Mouse (Mus musculus) ES-CJ7 (cell line): ENCODE results near the gene Vil1.
A peak's percentile ranks its signal among the peaks of the same experiment; 100 is the strongest.

Experiments used
- DNase-seq: peaks from one replicate; pipeline ENCODE4 v3.0.0; 2011; ENCODE audit warnings: low read depth, low spot score

Gene Vil1

DNA sequence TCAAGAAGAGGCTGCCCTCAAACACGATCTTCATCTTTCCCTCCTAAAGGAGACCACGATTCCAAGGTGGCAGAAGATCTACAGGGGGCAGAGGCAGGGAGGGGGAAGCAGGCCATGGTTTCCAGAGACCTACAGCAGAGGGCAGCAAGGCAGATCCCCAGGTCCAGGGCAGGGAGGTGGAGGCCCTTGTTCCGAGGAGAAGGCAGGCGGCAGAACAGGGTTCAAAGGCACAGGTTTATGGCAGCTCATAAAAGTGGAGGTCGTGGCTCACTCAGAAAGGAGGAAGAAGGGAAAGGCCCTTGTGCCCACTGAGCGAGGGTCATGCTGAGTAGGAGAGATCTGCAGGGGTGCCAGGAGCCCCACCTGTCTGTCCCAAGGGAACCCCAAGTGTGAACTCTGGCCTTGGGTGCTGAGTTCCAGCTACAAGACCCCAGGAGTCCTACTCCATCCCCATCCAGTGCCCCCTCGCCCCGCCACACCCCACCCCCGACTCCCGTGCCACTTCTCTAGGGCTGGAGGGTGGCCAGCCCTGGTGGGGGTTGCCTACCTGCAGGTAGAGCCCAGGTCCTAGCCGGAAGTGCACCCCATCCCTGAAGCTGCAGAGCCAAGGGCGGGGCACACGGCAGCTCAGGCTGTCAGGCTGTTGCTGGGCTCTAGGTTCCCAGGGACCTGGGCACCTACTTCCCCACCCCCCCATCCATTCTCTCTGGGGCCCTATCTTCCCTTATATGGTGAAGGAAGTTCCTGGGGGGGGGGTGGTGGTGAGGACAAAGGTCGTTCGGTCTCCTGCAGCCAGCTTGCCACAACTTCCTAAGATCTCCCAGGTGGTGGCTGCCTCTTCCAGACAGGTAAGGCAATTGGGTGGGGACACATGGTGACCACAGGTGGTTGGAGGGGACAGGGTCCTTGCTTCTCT is at the start of gene Vil1:
Gene Vil1, plus strand, starts transcription at position 788 of the 916 bp plus-strand sequence.
- no peak for DNase-seq

DNA sequence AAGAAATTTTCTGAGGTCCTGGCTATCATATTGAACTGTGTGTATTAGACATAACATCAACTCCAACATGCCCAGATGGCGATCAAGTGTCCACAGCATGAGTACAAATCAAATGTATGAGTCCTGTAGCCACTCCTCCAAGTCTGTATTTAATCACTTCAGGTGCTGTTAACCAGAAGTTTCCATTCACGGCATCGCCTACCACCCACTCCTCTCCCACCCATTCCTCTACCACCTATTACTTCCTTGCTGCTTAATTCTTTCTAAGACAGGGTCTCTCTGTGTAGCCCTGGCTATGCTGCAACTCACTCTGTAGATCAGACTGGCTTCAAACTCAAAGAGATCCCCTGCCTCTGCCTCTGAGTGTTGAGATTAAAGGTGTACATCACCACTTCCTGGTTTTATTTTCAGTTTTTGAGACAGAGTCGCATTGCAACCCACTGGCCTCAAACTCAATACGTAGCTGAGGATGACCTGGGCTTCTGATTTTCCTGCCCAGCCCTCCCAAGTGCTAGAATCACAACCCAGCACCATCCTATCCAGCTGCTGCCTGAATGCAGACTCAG is 49.1 kb upstream of the Vil1 start:
- no peak for DNase-seq

DNA sequence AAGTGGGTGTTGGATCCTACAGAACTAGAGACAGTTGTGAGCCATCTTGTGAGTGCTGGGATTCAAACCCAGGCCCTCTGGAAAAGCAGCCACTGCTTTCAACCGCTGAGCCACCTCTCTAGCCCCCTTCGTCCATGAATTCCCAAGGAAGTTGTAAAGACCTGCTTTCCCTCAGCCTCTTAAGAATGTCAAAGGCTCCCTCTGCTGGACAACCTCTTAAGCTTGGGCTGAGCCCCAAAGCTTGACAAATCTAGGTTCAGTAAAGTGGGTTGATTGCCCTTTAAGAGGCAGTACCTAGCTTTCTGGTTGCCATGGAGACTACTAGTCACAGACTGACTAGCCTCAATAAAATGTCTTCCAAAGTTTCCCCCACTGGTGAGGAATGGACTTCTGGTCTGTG is 47.4 kb upstream of the Vil1 start, which contains the start of gene Catip:
Gene Catip, plus strand, starts transcription at position 297 of the 400 bp plus-strand sequence.
- DNase-seq, result peak; percentile 99

DNA sequence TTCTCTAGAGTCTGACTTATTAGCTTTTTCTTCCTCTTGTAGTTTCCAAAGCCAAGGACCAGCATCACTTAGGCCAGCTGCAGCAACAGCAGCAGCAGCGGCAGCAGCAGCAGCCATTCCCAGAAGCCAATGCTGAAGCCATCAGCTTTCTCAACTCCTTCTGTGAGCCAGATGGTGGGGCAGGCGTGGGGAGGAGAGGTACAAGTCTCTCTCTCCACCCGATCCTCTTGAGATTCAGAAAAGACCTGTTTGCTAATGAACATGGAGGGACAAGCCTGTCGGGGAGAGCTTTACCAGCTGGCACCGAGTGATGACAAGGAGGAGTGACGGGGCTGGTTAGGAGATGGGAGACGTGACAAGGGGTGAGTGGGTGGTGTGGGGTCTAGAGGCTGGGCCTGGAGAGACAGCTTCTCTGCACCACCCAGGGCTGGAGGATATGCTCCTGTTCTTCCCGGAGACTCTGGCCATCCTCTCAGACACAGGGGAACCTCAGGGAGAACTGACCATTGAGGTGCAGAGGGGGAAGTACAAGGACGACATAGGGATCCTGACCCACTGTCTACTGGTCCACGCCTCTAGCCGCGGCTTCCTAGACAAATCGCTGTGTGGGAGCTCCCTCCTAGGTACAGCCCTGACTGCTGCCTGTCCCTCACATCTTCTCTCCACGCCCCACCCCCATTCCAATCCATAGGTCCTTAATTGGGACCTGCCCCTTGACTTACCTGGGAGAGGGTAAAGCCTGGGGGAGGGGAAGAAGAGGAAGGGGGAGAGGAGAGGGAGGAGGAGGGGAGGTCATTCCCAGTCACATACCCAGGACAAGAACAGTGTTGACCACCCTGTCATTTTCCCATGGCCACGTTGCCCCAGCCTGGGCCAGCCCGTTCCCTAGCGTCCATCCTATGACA is 46.6 kb upstream of the Vil1 start:
- peak; percentile 50 for DNase-seq

DNA sequence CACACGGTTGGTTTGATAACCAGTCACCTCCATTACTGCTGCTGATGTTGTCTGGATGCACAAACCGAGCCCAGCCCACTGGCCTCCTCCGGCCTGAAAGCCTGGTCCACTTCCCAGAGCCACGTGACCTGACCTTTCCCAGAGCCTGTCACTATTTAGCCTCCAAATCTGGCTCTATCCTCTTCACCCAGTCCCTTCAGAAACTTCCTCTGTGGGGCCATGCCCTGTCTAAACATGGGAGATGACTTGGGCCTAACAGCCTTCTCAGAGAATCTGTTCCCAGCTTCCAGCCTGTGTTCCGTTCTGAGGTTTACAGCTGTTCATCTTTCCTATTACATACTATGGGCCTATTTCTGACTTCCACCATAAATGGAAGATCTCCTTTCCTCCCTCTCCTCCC is 45.7 kb upstream of the Vil1 start:
- no peak for DNase-seq

DNA sequence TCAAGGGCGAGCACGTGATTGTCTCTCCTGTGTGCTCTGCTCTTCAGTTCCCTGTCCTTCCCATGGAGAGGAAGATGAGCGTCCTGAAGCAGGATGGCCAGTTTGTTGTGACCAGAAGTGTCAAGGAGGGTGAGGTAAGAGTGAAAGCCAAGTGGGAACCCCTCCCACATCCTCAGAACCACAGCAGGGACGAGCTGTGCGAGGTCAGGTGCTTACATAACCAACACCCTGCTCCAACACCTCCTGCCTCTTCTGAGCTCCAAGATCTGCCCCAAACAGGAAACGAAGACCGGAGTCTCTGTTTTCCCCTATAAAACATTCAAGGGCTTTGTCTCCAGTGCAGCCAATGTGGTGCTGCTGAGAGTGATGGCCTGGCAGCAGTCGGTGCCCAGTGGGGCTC is 44.9 kb upstream of the Vil1 start:
- DNase-seq, result peak; percentile 57

DNA sequence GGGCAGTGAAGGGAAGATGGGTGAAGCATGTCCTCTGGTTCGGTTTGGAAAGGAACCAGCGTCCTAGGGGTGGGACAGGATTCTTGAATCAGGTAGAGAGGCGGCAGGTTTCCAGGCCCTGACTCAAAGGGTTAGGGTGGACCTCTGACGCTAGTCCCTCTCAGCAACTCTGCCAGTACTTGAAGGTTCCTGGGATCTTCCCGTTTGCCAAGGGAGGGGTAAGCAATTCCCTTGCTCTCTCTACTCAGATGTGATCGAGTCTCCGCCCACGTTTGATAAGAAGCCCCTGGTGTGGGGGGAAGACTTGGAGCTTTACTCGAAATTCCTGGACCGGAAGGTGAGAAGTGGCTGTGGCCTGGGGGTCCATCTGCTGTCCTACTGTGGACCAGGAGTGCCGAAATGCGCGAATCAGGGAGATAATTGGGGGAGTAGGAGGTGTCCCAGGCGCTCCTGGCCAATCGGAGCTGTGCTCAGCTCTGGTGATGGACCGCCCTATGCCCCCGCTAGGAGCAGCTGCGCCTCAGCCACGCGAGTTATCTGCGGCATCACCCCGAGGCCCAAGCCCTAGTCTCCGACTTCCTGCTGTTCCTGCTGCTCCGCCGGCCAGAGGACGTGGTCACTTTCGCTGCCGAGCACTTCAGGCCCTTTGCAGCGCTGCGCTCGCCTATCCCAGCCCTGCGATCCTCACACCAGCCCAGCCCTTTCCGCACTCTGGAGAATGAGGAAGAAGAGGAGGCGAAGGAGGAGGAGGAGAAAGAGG is 41.1 kb upstream of the Vil1 start:
- peak; percentile 66 for DNase-seq

DNA sequence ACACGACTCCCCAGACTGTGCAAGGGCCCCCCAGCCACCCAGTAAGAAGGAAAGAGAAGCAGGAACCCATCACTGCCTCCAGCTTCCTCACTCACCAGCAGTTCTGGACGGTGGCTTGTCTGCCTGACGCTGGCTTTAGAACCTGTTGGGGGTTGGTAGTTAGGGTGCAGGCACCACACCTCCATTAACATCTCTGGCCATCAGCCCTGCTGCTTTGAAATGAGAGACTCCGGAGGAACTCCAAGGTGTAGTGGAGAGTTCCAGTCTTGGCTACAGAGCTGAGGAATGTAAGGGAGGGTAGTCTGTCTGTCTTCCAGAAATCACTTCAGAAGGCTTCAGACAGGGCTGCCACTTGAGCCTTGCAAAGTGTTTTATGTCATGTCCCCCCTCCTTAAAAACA is 39.1 kb upstream of the Vil1 start:
- peak; percentile 71 for DNase-seq

DNA sequence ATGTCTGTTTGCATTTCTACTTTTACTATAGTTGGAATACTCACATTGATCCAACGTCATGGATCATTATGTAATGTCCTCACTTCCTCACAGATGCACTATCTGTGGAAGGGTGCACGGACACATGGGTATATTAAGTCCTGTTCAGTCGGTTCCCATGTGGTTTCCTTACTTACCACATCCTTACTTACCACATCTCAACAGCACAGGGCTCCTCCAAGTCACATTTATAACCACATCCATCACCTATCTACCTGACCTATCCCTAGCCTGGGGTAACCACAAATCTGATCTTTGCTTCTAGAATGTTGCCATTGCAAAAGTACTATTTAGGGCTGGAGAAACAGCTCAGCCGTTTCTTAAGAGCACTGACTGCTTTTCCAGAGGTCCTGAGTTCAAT is 35.8 kb upstream of the Vil1 start:
- DNase-seq, result no peak

DNA sequence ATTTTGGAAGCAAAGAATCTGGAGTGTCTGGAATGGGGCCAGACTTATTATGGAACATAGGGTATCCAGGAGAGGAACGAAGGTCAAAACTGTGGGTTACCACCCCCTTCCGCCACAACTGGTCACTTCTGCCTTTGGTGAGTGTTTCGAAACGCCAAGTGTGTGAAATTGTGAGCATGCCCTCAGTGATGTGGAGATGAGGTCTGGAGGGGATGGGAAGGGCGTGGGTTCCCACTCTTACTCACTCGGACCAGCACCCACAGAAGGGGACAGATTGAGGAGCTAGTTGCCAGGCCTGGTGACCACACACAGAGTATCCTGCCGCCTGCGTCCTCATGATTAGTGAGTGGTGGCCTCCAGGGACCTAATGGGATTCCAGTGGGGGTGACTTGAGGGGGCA is 34.2 kb upstream of the Vil1 start, which contains the start of gene Slc11a1:
Gene Slc11a1, plus strand, starts transcription at position 216 of the 400 bp plus-strand sequence.
- DNase-seq, result no peak

DNA sequence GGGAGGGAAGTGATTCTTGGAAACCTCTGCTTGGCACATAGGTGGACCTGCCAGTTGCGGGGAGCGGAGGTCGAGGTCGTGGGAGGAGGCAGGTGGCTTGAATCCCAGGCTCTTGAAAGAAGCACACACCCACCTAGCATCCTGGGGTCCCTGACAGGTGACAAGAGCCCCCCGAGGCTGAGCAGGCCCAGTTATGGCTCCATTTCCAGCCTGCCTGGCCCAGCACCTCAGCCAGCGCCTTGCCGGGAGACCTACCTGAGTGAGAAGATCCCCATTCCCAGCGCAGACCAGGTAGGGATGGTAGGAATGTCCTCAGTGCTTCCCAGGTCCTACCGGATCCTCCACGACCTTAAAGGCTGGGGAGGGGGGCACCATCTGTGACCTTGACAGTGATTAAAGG is 33.6 kb upstream of the Vil1 start:
- no peak for DNase-seq

DNA sequence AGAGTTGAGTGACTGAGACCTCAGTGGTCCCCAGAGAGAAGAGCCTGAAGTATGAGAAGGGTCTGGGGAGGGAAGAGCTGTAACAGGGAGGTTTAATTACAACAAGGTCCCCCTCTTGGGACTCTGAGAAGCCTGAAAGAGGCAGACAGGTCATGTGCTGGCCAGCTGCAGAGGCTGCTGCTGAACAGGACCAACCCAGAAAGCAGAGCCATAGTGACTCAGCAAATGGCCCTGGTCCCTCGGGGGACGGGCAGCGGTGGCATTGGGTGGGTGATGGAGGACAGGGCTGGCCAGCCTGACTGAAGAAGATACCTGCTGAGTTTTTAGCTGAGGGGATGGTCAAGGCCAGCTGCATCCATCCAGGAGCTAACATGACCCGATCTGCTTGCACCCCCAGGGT is 32.8 kb upstream of the Vil1 start:
- DNase-seq, result no peak

DNA sequence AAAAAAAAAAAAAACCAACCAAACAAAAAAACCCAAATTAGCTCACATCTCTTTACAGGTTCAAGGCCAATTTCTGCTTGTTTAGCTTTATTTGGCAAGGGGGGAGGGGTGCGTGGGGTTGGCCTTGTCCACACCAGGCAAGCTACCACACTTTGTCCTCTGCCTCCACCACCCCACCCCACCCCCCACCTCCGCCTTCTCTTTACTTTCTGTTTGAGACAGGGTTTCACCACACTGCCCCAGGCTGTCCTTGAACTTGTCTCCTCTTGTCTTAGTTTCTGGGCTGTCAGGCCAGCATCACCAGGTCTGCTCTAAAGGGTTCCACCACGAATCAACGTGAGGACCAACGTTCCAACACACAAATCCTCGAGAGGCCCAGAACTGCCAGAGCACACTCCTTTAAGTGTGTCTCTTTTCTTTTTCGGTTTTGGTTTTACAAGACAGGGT is 30.1 kb upstream of the Vil1 start:
- peak; percentile 58 for DNase-seq

DNA sequence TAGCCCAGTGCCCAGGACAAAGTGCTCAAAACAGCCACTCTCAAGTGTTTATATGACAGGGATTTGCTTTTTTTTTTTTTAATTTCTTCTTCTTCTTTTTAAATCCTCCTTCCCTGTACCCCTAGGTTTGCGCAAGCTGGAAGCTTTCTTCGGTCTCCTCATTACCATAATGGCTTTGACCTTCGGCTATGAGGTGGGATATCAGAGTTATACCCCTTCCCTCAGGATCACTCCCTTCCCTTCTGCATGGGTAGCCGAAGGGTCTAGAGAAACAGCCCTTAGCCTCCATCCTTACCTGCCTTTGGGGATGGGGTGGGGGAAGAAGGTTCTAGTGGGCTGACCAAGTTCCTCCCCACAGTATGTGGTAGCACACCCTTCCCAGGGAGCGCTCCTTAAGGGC is 28.7 kb upstream of the Vil1 start:
- no peak for DNase-seq

DNA sequence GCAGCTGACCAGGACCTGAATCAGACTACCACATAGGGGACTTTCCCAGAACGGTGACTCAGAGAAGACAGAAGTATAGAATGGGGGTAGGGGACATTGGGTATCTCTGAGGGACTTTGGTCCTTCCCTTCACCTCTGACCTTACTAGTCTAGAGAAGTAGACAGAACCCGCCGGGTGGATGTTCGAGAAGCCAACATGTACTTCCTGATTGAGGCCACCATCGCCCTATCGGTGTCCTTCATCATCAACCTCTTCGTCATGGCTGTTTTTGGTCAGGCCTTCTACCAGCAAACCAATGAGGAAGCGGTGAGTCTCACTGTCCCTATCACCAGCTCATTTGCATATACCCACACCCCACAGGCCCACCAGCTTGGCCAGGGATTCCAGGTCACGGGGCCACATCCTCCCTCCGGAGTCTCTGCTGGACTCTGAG is 27.6 kb upstream of the Vil1 start:
- no peak for DNase-seq

DNA sequence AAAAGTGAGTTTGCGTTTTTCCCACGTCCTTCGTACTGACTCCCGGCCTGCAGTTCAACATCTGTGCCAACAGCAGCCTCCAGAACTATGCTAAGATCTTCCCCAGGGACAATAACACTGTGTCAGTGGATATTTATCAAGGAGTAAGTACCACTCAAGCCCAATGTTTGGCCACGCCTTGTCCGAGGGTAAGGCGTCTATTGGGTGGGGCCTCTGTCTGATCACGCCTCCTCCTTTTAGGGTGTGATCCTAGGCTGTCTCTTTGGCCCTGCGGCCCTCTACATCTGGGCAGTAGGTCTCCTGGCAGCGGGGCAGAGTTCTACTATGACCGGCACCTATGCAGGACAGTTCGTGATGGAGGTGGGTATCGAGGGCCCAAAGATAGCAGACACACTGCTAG is 25.8 kb upstream of the Vil1 start:
- peak; percentile 57 for DNase-seq

DNA sequence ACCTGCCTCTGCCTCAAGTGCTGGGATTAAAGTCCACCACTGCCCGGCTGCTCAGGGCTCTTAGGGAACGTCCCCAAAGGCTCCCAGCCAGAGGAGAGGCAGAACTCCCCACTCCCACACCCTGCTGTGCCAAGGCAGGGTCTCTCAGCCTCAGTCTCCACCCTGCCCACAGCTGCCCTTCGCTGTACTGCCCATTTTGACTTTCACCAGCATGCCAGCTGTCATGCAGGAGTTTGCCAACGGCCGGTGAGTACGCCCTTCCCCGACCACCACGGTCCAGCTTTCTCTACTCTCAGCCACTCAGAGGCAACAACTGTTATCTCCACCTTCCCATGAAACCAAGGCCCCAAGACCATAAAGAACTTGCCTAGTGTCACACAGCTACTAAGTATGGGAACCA is 24.7 kb upstream of the Vil1 start:
- DNase-seq, result no peak

DNA sequence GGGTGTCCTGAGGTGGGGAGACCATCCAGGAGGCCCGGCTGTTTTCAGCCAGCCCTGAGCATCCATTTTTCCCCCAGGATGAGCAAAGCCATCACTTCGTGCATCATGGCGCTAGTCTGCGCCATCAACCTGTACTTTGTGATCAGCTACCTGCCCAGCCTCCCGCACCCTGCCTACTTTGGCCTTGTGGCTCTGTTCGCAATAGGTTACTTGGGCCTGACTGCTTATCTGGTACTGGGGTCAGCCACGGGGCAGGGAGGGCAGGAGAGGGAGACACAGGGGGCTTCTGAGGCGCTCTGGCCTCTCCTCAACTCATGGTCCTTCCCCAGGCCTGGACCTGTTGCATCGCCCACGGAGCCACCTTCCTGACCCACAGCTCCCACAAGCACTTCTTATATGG is 24.1 kb upstream of the Vil1 start:
- DNase-seq, result no peak

DNA sequence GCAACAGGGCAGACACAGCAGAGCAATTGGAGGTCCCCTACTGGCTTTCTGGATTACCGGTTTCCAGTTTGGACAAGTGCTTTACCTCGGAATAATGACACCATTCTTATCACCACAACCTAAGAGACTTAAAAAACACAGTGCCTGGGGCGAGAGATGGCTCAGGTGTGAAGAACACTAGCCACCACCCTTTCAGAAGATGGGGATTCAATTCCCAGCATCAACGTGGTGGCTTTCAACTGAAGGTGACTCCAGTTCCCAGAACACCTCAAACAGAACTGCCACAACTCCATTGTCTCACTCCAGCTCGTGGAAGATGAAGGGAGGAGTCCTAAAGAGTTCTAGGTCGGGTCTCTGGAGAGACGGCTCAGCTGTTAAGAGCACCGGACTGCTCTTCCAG is 23.6 kb upstream of the Vil1 start:
- peak; percentile 58 for DNase-seq

DNA sequence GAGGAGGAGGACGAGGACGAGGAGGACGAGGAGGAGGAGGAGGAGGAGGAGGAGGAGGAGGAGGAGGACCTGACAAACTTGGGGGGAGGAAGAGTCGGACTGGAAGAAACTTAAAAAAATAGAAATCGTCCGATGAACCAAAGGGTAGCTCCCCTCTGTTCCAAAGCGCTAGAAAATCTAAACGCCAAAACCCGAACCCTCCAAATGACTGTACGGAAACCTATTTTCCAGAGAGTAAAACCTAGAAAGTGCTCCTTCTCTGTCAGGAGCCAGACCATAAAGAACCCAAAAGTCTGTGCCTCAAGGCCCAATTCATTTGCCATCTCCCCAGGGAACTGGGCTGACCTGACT is 22.8 kb upstream of the Vil1 start:
- DNase-seq, result no peak

DNA sequence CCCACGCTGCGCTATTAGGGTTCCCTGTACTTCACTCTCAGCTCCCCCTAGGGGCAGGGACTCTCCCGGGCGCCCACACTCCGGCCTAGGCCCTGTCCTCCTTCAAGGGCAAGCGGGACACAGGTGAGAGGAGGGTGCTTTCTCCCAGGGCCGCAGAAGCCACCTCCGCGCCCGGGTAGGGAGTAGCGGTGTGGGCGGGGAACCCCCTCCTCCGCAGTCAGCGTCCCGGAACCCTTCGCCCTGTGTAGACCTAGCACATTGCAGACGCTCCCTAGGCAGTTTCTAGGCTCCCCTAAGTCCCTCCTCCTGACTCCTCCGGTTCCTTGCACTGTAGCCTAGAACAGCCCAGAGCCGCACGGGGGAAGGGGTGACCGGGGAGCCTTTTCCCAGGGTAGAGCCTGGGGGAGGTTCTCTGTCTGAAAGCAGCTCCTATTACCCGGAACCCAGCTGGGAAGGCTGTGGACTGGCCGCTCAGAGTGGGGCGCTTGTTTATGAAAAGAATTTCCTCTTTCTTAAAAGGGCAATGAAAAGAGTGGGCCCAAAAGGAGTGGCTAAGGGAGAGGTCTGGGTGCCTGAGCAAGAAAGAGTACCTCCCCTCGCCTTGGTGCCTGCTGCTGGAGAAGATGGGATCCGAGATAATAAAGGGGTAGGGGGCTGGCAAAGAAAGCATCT is 22.3 kb upstream of the Vil1 start:
- peak; percentile 100 for DNase-seq
